Mouse (Mus musculus) right cerebral cortex, postnatal 25 days (tissue): ENCODE measurements around the gene Ly86.

Experiments
- DNase-seq: peaks from one replicate; pipeline ENCODE4 v3.0.0; 2022

The Ly86 gene

DNA sequence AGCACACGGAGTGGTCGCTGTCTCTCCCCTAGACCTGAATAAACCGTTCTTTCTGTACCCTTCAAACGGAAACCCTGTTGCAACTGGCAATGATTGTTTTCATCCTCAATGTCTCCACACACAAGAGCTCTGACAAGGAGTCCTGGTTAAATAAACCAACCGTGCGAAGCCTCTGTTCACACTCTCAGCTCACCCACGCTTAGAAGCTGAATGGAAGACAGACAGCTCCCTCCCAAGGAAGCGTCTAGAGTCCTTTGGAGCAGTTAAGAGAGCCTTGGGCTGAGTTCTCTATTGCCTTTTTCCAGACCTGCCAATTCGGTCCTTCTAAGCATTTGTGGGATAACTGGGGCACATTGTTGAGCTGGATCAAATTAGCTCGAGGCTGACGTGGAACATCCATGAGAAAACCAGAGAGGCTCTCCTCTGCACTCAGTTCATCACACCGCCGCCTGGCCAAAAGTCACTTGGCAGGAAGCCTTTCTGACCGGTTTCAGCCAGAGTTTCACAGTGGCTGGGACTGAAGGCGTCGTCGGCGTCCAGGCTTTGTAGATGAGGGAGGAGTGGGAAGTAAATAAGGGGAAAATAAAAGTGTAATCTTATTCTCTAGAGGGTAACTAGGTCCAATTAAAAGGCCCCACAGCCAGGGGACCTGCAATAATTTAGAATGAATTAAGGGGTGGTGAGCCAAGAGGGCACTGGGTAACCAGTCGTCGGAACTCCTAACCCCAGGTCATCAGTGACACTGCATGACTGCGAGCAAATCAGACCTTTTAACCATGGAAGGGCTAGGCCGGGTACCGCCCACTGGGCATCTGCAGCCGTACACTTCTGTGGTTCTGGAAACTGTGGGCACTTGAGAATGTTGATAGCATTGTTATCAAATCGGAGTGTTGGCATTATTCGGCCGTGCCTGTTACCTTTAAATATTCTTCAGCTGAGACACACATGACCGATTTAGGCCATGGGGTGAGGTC lies 115.2 kb downstream of the Ly86 start:
- no peak for DNase-seq

GRCm38 (mm10) chr13:37462049-37462702 lies 117.2 kb downstream of the Ly86 start:
- peak; percentile 13 for DNase-seq

GRCm38 (mm10) chr13:37465710-37466109 lies 120.7 kb downstream of the Ly86 start:
- no peak for DNase-seq

GRCm38 (mm10) chr13:37467795-37468194 lies 122.8 kb downstream of the Ly86 start:
- peak; percentile 28 for DNase-seq
